23 mouse cellular contexts compared by ENCODE assay signal in genomic region chr16:57157728-57158127, GRCm38 (mm10). TPM values are rescaled to one million over a fixed set of nuclear protein-coding genes. Genes with fewer than 3 reads are reported as not detected.
DNase-seq lines count a peak whose midpoint lies in the region; ATAC-seq and TF ChIP-seq lines count a peak whose summit lies in the region.
"Had no signal": no experiment of that assay in that cellular context is flagged by ENCODE, and none has a peak within 500 bp of the region (broad histone marks: within the 10 kb centered on the region; RNA-seq: fewer than 3 reads in every experiment).

No protein-coding gene starts in this region.

- 76% methylated on average over 4 of the region's 4 CpGs for WGBS in forebrain, embryonic 16.5 days
- 81% methylated on average over 4 of the region's 4 CpGs for WGBS in forebrain, embryonic 12.5 days
- 81% methylated on average over 4 of the region's 4 CpGs for WGBS in midbrain, embryonic 13.5 days
- WGBS in midbrain, embryonic 15.5 days, result 85% methylated on average over 4 of the region's 4 CpGs

- no peaks in the 10 kb centered on the region for H3K9me3 ChIP-seq in forebrain, embryonic 16.5 days (ENCODE audit: control insufficient read depth, low read length)
- no peaks in the 10 kb centered on the region for H3K9me3 ChIP-seq in forebrain, embryonic 12.5 days
- no peaks in the 10 kb centered on the region for H3K9me3 ChIP-seq in midbrain, embryonic 13.5 days
- H3K9me3 ChIP-seq in midbrain, embryonic 15.5 days, result no peaks in the 10 kb centered on the region
- H3K9me3 ChIP-seq: embryonic facial prominence, embryonic 15.5 days; limb, embryonic 13.5 days; liver, embryonic 15.5 days had no signal

- H3K4me2 ChIP-seq in forebrain, embryonic 16.5 days (ENCODE audit: low read length), result no peak overlapping the region
- no peak overlapping the region for H3K4me2 ChIP-seq in forebrain, embryonic 12.5 days
- no peak overlapping the region for H3K4me2 ChIP-seq in midbrain, embryonic 13.5 days (replicated peaks)
- H3K4me2 ChIP-seq in midbrain, embryonic 15.5 days, result no peak overlapping the region
- H3K4me2 ChIP-seq: embryonic facial prominence, embryonic 15.5 days; limb, embryonic 13.5 days; liver, embryonic 15.5 days had no signal

- peaks cover 14% of the 10 kb centered on the region for H3K36me3 ChIP-seq in forebrain, embryonic 16.5 days (ENCODE audit: control insufficient read depth, insufficient read depth)
- H3K36me3 ChIP-seq in forebrain, embryonic 12.5 days (replicated peaks), result peaks cover 52% of the 10 kb centered on the region
- H3K36me3 ChIP-seq in midbrain, embryonic 13.5 days, result peaks cover 37% of the 10 kb centered on the region
- peaks cover 20% of the 10 kb centered on the region for H3K36me3 ChIP-seq in midbrain, embryonic 15.5 days (replicated peaks)

- no peaks in the 10 kb centered on the region for H3K4me1 ChIP-seq in forebrain, embryonic 16.5 days (replicated peaks; ENCODE audit: control insufficient read depth, insufficient read depth, low read length)
- H3K4me1 ChIP-seq in forebrain, embryonic 12.5 days, result no peaks in the 10 kb centered on the region
- no peaks in the 10 kb centered on the region for H3K4me1 ChIP-seq in midbrain, embryonic 13.5 days (replicated peaks)
- H3K4me1 ChIP-seq in midbrain, embryonic 15.5 days, result no peaks in the 10 kb centered on the region
- H3K4me1 ChIP-seq: embryonic facial prominence, embryonic 15.5 days; limb, embryonic 13.5 days had no signal

- ATAC-seq in forebrain, embryonic 16.5 days, result peak; percentile 24; the same call in 1 of the 2 replicates
- no peak for ATAC-seq in forebrain, embryonic 12.5 days (ENCODE audit: low FRiP score)
- ATAC-seq in midbrain, embryonic 13.5 days, result 0 out of 2 replicates have a peak, but pooled peaks have one; percentile 53
- ATAC-seq in midbrain, embryonic 15.5 days (replicated peaks), result no peak
- ATAC-seq: hindbrain, embryonic 16.5 days had no signal

- no peaks in the 10 kb centered on the region for H3K27me3 ChIP-seq in forebrain, embryonic 16.5 days (replicated peaks; ENCODE audit: control insufficient read depth, insufficient read depth, low read length)
- no peaks in the 10 kb centered on the region for H3K27me3 ChIP-seq in forebrain, embryonic 12.5 days
- H3K27me3 ChIP-seq in midbrain, embryonic 13.5 days, result no peaks in the 10 kb centered on the region
- no peaks in the 10 kb centered on the region for H3K27me3 ChIP-seq in midbrain, embryonic 15.5 days (replicated peaks)
- H3K27me3 ChIP-seq: embryonic facial prominence, embryonic 15.5 days; limb, embryonic 13.5 days; liver, embryonic 15.5 days had no signal

- no peak overlapping the region for H3K9ac ChIP-seq in forebrain, embryonic 16.5 days (replicated peaks; ENCODE audit: low read depth, low read length)
- H3K9ac ChIP-seq in forebrain, embryonic 12.5 days, result no peak overlapping the region
- no peak overlapping the region for H3K9ac ChIP-seq in midbrain, embryonic 13.5 days (replicated peaks)
- no peak overlapping the region for H3K9ac ChIP-seq in midbrain, embryonic 15.5 days
- H3K9ac ChIP-seq: embryonic facial prominence, embryonic 15.5 days; limb, embryonic 13.5 days; liver, embryonic 15.5 days had no signal

- DNase-seq in layer of hippocampus, adult 2 months (ENCODE audit: low spot score in 2 of 2), result no peak
- no peak for DNase-seq in layer of hippocampus, postnatal 14 days (ENCODE audit: low spot score in 2 of 2)
- no peak for DNase-seq in c-Kit-positive CD71-positive TER-119-positive erythroid progenitor cells, embryonic 14.5 days (ENCODE audit: low spot score)
- DNase-seq in frontal cortex, postnatal 10 days (ENCODE audit: low spot score in 2 of 2), result no peak
- DNase-seq: adrenal gland, adult 2 months; adrenal gland, postnatal 36 days; cerebellum, adult 2 months; cerebellum, postnatal 14 days; lung, postnatal 10 days; midbrain, embryonic 14.5 days; right cerebral cortex, postnatal 25 days; spleen, adult 18-20 months; thymus, postnatal 14 days had no signal

- TF ChIP-seq CTCF in layer of hippocampus, adult 2 months (conservative IDR thresholded peaks at IDR 0.05), result no peak

- H3K4me3 ChIP-seq in forebrain, embryonic 16.5 days (replicated peaks; ENCODE audit: low read length), result no peak overlapping the region
- H3K4me3 ChIP-seq in forebrain, embryonic 12.5 days (replicated peaks), result no peak overlapping the region
- no peak overlapping the region for H3K4me3 ChIP-seq in layer of hippocampus, adult 2 months
- H3K4me3 ChIP-seq in midbrain, embryonic 13.5 days (replicated peaks), result no peak overlapping the region
- no peak overlapping the region for H3K4me3 ChIP-seq in midbrain, embryonic 15.5 days
- H3K4me3 ChIP-seq: embryonic facial prominence, embryonic 15.5 days; limb, embryonic 13.5 days; liver, embryonic 15.5 days had no signal

- H3K27ac ChIP-seq in forebrain, embryonic 16.5 days (ENCODE audit: low read length), result no peak overlapping the region
- no peak overlapping the region for H3K27ac ChIP-seq in forebrain, embryonic 12.5 days
- H3K27ac ChIP-seq in layer of hippocampus, adult 2 months, result peak overlapping the region; percentile 19; the same call in 1 of the 2 replicates
- no peak overlapping the region for H3K27ac ChIP-seq in midbrain, embryonic 13.5 days
- no peak overlapping the region for H3K27ac ChIP-seq in midbrain, embryonic 15.5 days
- H3K27ac ChIP-seq: embryonic facial prominence, embryonic 15.5 days; kidney, postnatal 0 days; limb, embryonic 13.5 days; liver, embryonic 15.5 days; macrophage had no signal

RNA-seq across cellular contexts. Expression of gene Nit2, which starts 9.4 kb away (rescaled TPM):
- 37.7 and 41.0 TPM in 2 replicates for polyA plus RNA-seq in forebrain, embryonic 16.5 days (2015; fragmentation: Nextera tagmentation; extraction: Ambion mirVana)
- polyA plus RNA-seq in forebrain, embryonic 12.5 days (2016; fragmentation: Nextera tagmentation; extraction: Ambion mirVana), result 46.0 and 48.2 TPM in 2 replicates
- total RNA-seq in layer of hippocampus, adult 2 months (2021), result 10 to 100 TPM; 14.1 to 16.8 TPM
- 10 to 100 TPM; 19.1 to 21.2 TPM for total RNA-seq in layer of hippocampus, postnatal 14 days (2021)
- polyA plus RNA-seq in midbrain, embryonic 13.5 days (2015; fragmentation: Nextera tagmentation; extraction: Ambion mirVana), result 41.3 and 41.6 TPM in 2 replicates
- polyA plus RNA-seq in midbrain, embryonic 15.5 days (2015; fragmentation: Nextera tagmentation; extraction: Ambion mirVana), result 42.5 and 49.2 TPM in 2 replicates

RNA-seq across cellular contexts. Expression of gene Tomm70a, which starts 36.2 kb away (rescaled TPM):
- polyA plus RNA-seq in forebrain, embryonic 16.5 days (2015; fragmentation: Nextera tagmentation; extraction: Ambion mirVana), result 56.8 and 58.3 TPM in 2 replicates
- polyA plus RNA-seq in forebrain, embryonic 12.5 days (2016; fragmentation: Nextera tagmentation; extraction: Ambion mirVana), result 62.6 and 62.7 TPM in 2 replicates
- total RNA-seq in layer of hippocampus, adult 2 months (2021), result 10 to 100 TPM; 93.9 to 98.1 TPM
- 100 to 1,000 TPM; 104 to 110 TPM for total RNA-seq in layer of hippocampus, postnatal 14 days (2021)
- 52.4 and 54.4 TPM in 2 replicates for polyA plus RNA-seq in midbrain, embryonic 13.5 days (2015; fragmentation: Nextera tagmentation; extraction: Ambion mirVana)
- 62.6 and 65.1 TPM in 2 replicates for polyA plus RNA-seq in midbrain, embryonic 15.5 days (2015; fragmentation: Nextera tagmentation; extraction: Ambion mirVana)

Comparison
In these comparisons a context has a peak if more than half of its experiments do, and no peak if none do; other contexts are left out.
1. ATAC-seq: peak in forebrain, embryonic 16.5 days (single experiment) and midbrain, embryonic 13.5 days (single experiment); none in forebrain, embryonic 12.5 days (single experiment) and midbrain, embryonic 15.5 days (single experiment).